Mouse (Mus musculus) neural tube, embryonic 15.5 days (tissue): ENCODE data around the gene Camk1g. TPM values are rescaled to one million over a fixed set of nuclear protein-coding genes. Genes with fewer than 3 reads are reported as not detected.
A peak's percentile ranks its signal among the peaks of the same experiment; 100 is the strongest.

Source experiments
- ATAC-seq: fragments of 200-750 bp; cut with Nextera tagmentation; 2 replicates; pipeline ENCODE4 v1.8.0; 2017; ENCODE audit warnings: mild to moderate bottlenecking, moderate TSS enrichment, moderate library complexity; ENCODE audit not compliant: low FRiP score
- H3K27ac ChIP-seq: fragments of 300-500 bp; sonication (generic); replicated peaks from 2 replicates; pipeline ENCODE4 v1.5.1; 2015; ENCODE audit warnings: mild to moderate bottlenecking, inconsistent platforms
- H3K27me3 ChIP-seq: fragments of 300-500 bp; sonication (generic); replicated peaks from 2 replicates; pipeline ENCODE4 v1.6.1; 2015; ENCODE audit warnings: inconsistent platforms
- H3K36me3 ChIP-seq: fragments of 300-500 bp; sonication (generic); 2 replicates; pipeline ENCODE4 v1.6.1; 2015; ENCODE audit warnings: inconsistent platforms
- H3K4me1 ChIP-seq: fragments of 300-500 bp; sonication (generic); 2 replicates; pipeline ENCODE4 v1.6.1; 2015; ENCODE audit warnings: inconsistent platforms
- H3K4me2 ChIP-seq: fragments of 300-500 bp; sonication (generic); 2 replicates; pipeline ENCODE4 v1.6.1; 2015; ENCODE audit warnings: inconsistent platforms, mild to moderate bottlenecking, moderate library complexity
- H3K4me3 ChIP-seq: fragments of 300-500 bp; sonication (generic); replicated peaks from 2 replicates; pipeline ENCODE4 v1.5.1; 2015; ENCODE audit warnings: mild to moderate bottlenecking, inconsistent platforms
- H3K9ac ChIP-seq: fragments of 300-500 bp; sonication (generic); replicated peaks from 2 replicates; pipeline ENCODE4 v1.6.1; 2015; ENCODE audit warnings: mild to moderate bottlenecking, inconsistent platforms
- H3K9me3 ChIP-seq: fragments of 300-500 bp; sonication (generic); replicated peaks from 2 replicates; pipeline ENCODE4 v1.6.1; 2016; ENCODE audit warnings: inconsistent platforms
- WGBS: fragments of 180-500 bp; shearing (Covaris S2); methylation state at CpG from one replicate; pipeline ENCODE4 v1.1.7; 2015; ENCODE audit warnings: mixed read lengths; 5-methylcytosine and 5-hydroxymethylcytosine counted together
- polyA plus RNA-seq: library from polyadenylated mRNA; unstranded; fragments of >200 nt; fragmentation: Nextera tagmentation; extraction: Ambion mirVana; gene quantifications from 2 replicates; pipeline ENCODE4 v1.2.1, GENCODE M21; 2015

The Camk1g gene
- polyA plus RNA-seq, 1 experiment from 2014 or later, result 49.5 TPM

DNA sequence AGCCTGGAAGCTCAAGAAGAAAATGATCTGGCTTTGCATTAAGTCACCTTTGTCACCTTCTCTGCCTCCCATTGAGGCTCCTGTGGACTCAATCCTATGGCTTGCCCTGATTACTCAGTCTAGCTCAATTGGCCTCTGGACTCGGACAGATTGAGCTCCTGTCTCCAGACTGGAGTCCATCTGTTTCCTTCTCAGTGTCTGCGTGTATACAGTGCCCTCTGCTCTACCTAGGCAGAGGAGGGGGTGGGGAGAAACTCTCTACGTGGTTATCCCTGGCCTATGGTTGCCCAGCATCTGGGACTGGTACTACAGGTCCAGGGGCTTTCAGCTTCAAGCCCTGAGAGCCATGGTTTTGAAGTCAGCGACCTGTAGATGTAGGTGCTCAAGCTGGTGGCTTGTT is 26.2 kb downstream of the Camk1g start:
- H3K9me3 ChIP-seq, result no peaks in the 10 kb centered on the region
- no peak for ATAC-seq
- no peak overlapping the region for H3K27ac ChIP-seq
- no peaks in the 10 kb centered on the region for H3K27me3 ChIP-seq
- H3K36me3 ChIP-seq, result peaks cover 21% of the 10 kb centered on the region
- H3K4me3 ChIP-seq, result no peak overlapping the region
- no peak overlapping the region for H3K4me2 ChIP-seq
- WGBS, result 74% methylated on average over 4 of the region's 4 CpGs
- peaks cover under 1% of the 10 kb centered on the region; the same call in 1 of the 2 replicates for H3K4me1 ChIP-seq
- H3K9ac ChIP-seq, result no peak overlapping the region

- no peak for ATAC-seq
- WGBS, result 94% methylated on average over 5 of the region's 5 CpGs
Observed at GRCm38 (mm10) chr1:193342198-193342946, 27.7 kb downstream of the Camk1g start.

GRCm38 (mm10) chr1:193338363-193338995 is 31.6 kb downstream of the Camk1g start:
- Histone ChIP-seq H3K4me1 (peaks cover 19% of the 10 kb centered on the region), H3K4me3 (no peak overlapping the region), H3K27me3 (no peaks in the 10 kb centered on the region), H3K27ac (peak overlapping the region; percentile 65), H3K9ac (no peak overlapping the region), H3K4me2 (no peak overlapping the region), H3K36me3 (no peaks in the 10 kb centered on the region), H3K9me3 (no peaks in the 10 kb centered on the region)
- 76% methylated on average over 9 of the region's 9 CpGs for whole genome bisulfite sequencing
- ATAC-seq, result peak; percentile 45; the same call in 1 of the 2 replicates

More at GRCm38 (mm10) chr1:193342198-193342946, 27.7 kb downstream of the Camk1g start:
- H3K4me3 ChIP-seq, result no peak overlapping the region
- H3K9ac ChIP-seq, result no peak overlapping the region
- H3K4me2 ChIP-seq, result no peak overlapping the region
- peaks cover 7% of the 10 kb centered on the region for H3K36me3 ChIP-seq
- no peaks in the 10 kb centered on the region for H3K27me3 ChIP-seq
- H3K4me1 ChIP-seq, result peaks cover 12% of the 10 kb centered on the region
- no peaks in the 10 kb centered on the region for H3K9me3 ChIP-seq
- no peak overlapping the region for H3K27ac ChIP-seq

DNA sequence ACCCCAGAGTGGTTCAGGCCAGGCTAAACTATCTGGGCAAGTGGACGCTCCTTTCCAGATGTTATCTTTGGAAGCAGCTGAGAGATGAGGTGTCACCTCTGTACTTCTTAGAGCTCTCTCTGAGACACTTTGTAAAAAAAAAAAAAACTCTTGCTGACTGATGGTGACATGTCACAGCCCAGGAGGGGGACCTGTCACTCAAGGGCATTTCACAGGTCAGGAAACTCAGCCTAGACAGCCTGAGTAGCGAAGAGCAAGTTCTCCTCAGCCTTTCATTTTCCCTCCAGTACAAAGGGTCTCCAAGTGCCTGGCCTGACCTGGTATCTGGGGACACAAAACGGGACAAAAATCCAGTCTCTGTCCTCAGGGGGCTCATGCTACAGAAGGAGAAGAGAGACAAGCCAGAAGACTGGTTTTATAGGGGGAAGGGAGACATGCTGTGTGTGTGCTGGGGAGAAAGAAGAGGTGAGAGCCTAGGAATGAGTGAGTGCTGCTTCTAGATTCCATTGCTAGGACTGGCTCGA is 32.2 kb downstream of the Camk1g start:
- Histone ChIP-seq H3K36me3 (no peaks in the 10 kb centered on the region), H3K9me3 (no peaks in the 10 kb centered on the region), H3K4me2 (no peak overlapping the region), H3K27me3 (no peaks in the 10 kb centered on the region), H3K9ac (no peak overlapping the region), H3K4me3 (no peak overlapping the region), H3K4me1 (peaks cover 19% of the 10 kb centered on the region), H3K27ac (peak overlapping the region; percentile 65)
- 67% methylated on average over 4 of the region's 4 CpGs for WGBS
- ATAC-seq, result no peak

DNA sequence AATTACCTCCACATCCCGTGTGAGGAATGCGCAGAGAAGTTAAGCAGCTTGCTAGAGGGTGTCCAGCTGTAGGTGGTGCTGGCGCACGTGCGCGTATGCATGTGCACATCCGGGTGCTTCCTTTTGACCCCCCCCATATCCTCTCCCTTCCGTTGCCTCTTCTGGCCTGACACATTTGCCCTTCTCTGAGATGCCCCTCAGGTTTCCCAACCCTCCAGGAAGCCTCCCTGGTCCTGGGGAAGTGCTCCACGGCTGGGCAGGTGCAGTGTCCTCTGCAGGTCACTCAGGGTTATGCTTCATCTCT is 33.1 kb downstream of the Camk1g start:
- Histone ChIP-seq H3K27ac (no peak overlapping the region), H3K9me3 (no peaks in the 10 kb centered on the region), H3K9ac (no peak overlapping the region), H3K4me2 (no peak overlapping the region), H3K4me3 (no peak overlapping the region), H3K4me1 (peaks cover 19% of the 10 kb centered on the region), H3K27me3 (no peaks in the 10 kb centered on the region), H3K36me3 (no peaks in the 10 kb centered on the region)
- no peak for ATAC-seq
- 84% methylated on average over 9 of the region's 9 CpGs for WGBS

- no peaks in the 10 kb centered on the region for H3K27me3 ChIP-seq
- no peak overlapping the region for H3K4me3 ChIP-seq
- ATAC-seq, result no peak
- H3K36me3 ChIP-seq, result no peaks in the 10 kb centered on the region
- H3K9ac ChIP-seq, result no peak overlapping the region
- no peak overlapping the region for H3K4me2 ChIP-seq
- H3K9me3 ChIP-seq, result no peaks in the 10 kb centered on the region
- 78% methylated on average over 7 of the region's 7 CpGs for WGBS
- peaks cover 19% of the 10 kb centered on the region for H3K4me1 ChIP-seq
- no peak overlapping the region for H3K27ac ChIP-seq
Observed at GRCm38 (mm10) chr1:193336122-193337017, 33.7 kb downstream of the Camk1g start.

DNA sequence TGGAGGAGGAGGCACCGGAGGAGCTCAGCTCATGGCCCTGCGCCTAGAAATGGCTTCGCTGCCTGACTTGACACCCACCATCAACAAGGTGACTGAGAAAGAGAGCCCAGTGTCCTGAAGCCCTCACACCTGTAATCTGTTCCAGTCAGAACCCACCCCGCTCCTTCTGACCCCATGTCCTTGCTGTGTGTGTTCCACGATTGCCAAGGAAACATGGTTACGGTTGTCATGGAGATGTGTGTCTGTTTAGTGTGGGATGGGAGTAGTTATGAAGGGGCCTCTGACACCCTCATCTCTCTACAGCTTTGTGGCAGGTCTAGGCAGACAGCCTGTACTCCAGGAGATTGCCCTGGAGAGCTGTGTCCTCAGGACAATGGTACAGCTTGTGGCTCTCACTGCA is 35.6 kb downstream of the Camk1g start:
- Histone ChIP-seq H3K4me1 (peaks cover 19% of the 10 kb centered on the region), H3K4me3 (no peak overlapping the region), H3K4me2 (no peak overlapping the region), H3K9me3 (no peaks in the 10 kb centered on the region), H3K9ac (no peak overlapping the region), H3K36me3 (no peaks in the 10 kb centered on the region), H3K27me3 (no peaks in the 10 kb centered on the region), H3K27ac (no peak overlapping the region)
- 77% methylated on average over 6 of the region's 6 CpGs for WGBS
- no peak for ATAC-seq

DNA sequence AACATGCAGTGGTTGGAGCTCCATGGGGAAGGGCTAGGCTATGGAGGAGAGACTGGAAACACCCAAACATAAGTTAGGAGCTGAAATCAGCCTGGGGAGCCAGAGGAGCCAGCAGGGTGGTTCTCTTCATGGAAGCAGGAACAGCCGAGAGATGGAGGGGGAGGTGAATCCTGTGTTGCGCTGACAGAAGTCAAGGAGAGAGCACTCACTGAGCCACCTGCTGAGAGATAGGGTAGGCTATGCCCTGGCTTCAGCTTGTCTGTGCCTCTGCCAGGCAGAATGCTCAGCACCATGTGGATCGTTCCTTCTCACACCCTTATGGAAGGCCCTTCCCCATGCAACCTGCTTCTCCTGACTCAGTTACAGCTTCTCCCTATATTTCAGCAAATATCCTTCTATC is 36.3 kb downstream of the Camk1g start:
- Histone ChIP-seq H3K27me3 (no peaks in the 10 kb centered on the region), H3K4me2 (no peak overlapping the region), H3K9me3 (no peaks in the 10 kb centered on the region), H3K9ac (no peak overlapping the region), H3K4me1 (peaks cover 18% of the 10 kb centered on the region), H3K36me3 (no peaks in the 10 kb centered on the region), H3K4me3 (no peak overlapping the region), H3K27ac (no peak overlapping the region)
- ATAC-seq, result no peak
- WGBS, result 92% methylated on average over 3 of the region's 3 CpGs

DNA sequence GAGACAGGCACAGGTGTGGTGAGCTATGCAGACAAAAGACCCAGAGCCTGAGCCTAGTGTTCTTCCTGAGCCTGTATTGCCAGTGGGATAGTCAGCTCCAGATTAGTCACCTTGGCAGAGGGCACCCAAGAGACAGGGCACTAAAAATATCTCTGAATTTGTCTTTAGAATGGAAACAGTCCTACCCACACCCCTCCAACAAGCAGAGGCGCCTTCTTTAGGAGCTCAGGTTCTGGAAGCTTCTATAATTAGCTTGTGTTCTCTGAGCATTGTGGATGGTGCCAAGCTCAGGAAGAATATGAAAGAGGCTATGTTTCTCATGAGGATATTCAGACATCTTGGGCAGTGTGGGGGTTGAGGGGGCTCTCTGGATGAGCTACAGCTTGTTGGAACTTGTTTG is 37.4 kb downstream of the Camk1g start:
- Histone ChIP-seq H3K4me1 (peaks cover 8% of the 10 kb centered on the region; the same call in 1 of the 2 replicates), H3K9me3 (no peaks in the 10 kb centered on the region), H3K4me3 (no peak overlapping the region), H3K36me3 (no peaks in the 10 kb centered on the region), H3K27me3 (no peaks in the 10 kb centered on the region), H3K9ac (no peak overlapping the region), H3K4me2 (no peak overlapping the region), H3K27ac (no peak overlapping the region)
- 97% methylated on average over 1 of the region's 1 CpGs for WGBS
- ATAC-seq, result no peak

GRCm38 (mm10) chr1:193332018-193332417 is 38.1 kb downstream of the Camk1g start:
- no peaks in the 10 kb centered on the region for H3K36me3 ChIP-seq

DNA sequence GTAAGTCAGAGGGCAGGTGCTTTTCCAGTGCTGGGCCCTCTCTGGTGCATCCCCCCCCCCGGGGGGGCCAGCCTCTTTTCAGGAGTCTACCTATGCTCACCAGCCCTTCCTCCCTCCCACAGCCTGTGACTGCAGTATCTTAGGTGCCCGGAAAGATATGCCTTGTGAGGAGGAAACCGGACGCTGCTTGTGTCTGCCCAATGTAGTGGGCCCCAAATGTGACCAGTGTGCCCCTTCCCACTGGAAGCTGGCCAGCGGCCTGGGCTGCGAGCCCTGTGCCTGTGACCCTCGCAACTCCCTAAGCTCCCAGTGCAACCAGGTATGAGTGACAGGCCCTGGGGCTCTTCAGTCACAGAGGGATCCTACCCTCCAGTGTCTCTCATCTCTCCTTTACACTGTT is 39.5 kb downstream of the Camk1g start:
- H3K4me2 ChIP-seq, result no peak overlapping the region
- H3K27ac ChIP-seq, result no peak overlapping the region
- no peak overlapping the region for H3K9ac ChIP-seq
- WGBS, result 85% methylated on average over 7 of the region's 7 CpGs
- peaks cover 13% of the 10 kb centered on the region; the same call in 1 of the 2 replicates for H3K4me1 ChIP-seq
- no peak for ATAC-seq
- H3K4me3 ChIP-seq, result no peak overlapping the region
- H3K36me3 ChIP-seq, result no peaks in the 10 kb centered on the region
- H3K27me3 ChIP-seq, result no peaks in the 10 kb centered on the region
- H3K9me3 ChIP-seq, result no peaks in the 10 kb centered on the region

More at GRCm38 (mm10) chr1:193332018-193332417, 38.1 kb downstream of the Camk1g start:
- H3K4me3 ChIP-seq, result no peak overlapping the region
- no peak for ATAC-seq
- no peak overlapping the region for H3K27ac ChIP-seq
- WGBS, result 89% methylated on average over 13 of the region's 13 CpGs
- H3K9me3 ChIP-seq, result no peaks in the 10 kb centered on the region
- H3K9ac ChIP-seq, result no peak overlapping the region
- H3K27me3 ChIP-seq, result no peaks in the 10 kb centered on the region
- H3K4me1 ChIP-seq, result peaks cover 9% of the 10 kb centered on the region
- H3K4me2 ChIP-seq, result no peak overlapping the region
